Mouse (Mus musculus) brain, embryonic 14.5 days (tissue): Measurements from ENCODE around the gene Rap1gap2. TPM values are rescaled to one million over a fixed set of nuclear protein-coding genes. Genes with fewer than 3 reads are reported as not detected.

Source experiments
- DNase-seq: peaks from one replicate; pipeline ENCODE4 v3.0.0-alpha.2; 2011; ENCODE audit warnings: low read depth
- CTCF ChIP-seq: fragments of 200-500 bp; IDR thresholded peaks from 2 replicates; pipeline ENCODE4 v1.5.1; 2012; ENCODE audit warnings: inconsistent platforms, mild to moderate bottlenecking, moderate library complexity, borderline replicate concordance; ENCODE audit not compliant: insufficient read depth, insufficient read length; ENCODE audit errors: extremely low read depth
- POLR2A ChIP-seq: fragments of 200-500 bp; IDR thresholded peaks from 2 replicates; pipeline ENCODE4 v1.6.1; 2012; ENCODE audit warnings: mild to moderate bottlenecking, inconsistent platforms, borderline replicate concordance; ENCODE audit not compliant: poor library complexity, insufficient read depth, insufficient read length, severe bottlenecking; ENCODE audit errors: extremely low read depth
- polyA plus RNA-seq: library from polyadenylated mRNA; depleted of rRNA; stranded (reverse); fragments of >200 nt; gene quantifications from 2 replicates; pipeline ENCODE4 v1.2.3, GENCODE M21; 2012

Gene Rap1gap2
- polyA plus RNA-seq, 1 experiment, result 21.4 TPM

GRCm38 (mm10) chr11:74638791-74639411 is 28.2 kb upstream of the Rap1gap2 start:
- TF ChIP-seq CTCF, result no peak
- TF ChIP-seq POLR2A, result no peak
- peak; percentile 72 for DNase-seq

GRCm38 (mm10) chr11:74637971-74638790 is 27.5 kb upstream of the Rap1gap2 start:
- TF ChIP-seq CTCF, result 0 out of 2 replicates have a peak, but pooled peaks have one; percentile 27
- TF ChIP-seq POLR2A, result peak; percentile 77
- peak; percentile 92 for DNase-seq

- DNase-seq, result no peak
- TF ChIP-seq CTCF, result no peak
- no peak for TF ChIP-seq POLR2A
These were observed 26.8 kb upstream of the Rap1gap2 start for GRCm38 (mm10) chr11:74637486-74637885.

- peak; percentile 83 for DNase-seq
- TF ChIP-seq CTCF (peak; percentile 89), POLR2A (no peak)
These were observed 24.0 kb upstream of the Rap1gap2 start for GRCm38 (mm10) chr11:74634490-74635275.

GRCm38 (mm10) chr11:74631880-74632789 is 21.4 kb upstream of the Rap1gap2 start:
- no peak for TF ChIP-seq POLR2A
- TF ChIP-seq CTCF, result no peak
- no peak for DNase-seq

GRCm38 (mm10) chr11:74627481-74627880 is 16.8 kb upstream of the Rap1gap2 start:
- DNase-seq, result no peak
- TF ChIP-seq CTCF (no peak), POLR2A (no peak)

- DNase-seq, result no peak
- TF ChIP-seq CTCF (no peak), POLR2A (no peak)
These were observed 14.6 kb upstream of the Rap1gap2 start for GRCm38 (mm10) chr11:74625333-74625732.

GRCm38 (mm10) chr11:74623693-74624092 is 13.0 kb upstream of the Rap1gap2 start:
- TF ChIP-seq CTCF, result no peak
- TF ChIP-seq POLR2A, result no peak
- DNase-seq, result no peak

- TF ChIP-seq CTCF (no peak), POLR2A (no peak)
- DNase-seq, result no peak
These were observed 11.4 kb upstream of the Rap1gap2 start for GRCm38 (mm10) chr11:74621974-74622669.

- no peak for DNase-seq
- TF ChIP-seq POLR2A (no peak), CTCF (no peak)
These were observed 9.2 kb upstream of the Rap1gap2 start for GRCm38 (mm10) chr11:74619956-74620300.
